Mouse (Mus musculus) heart, embryonic 15.5 days (tissue): ENCODE results near the gene Lrrc15. TPM values are rescaled to one million over a fixed set of nuclear protein-coding genes. Genes with fewer than 3 reads are reported as not detected.
A peak's percentile ranks its signal among the peaks of the same experiment; 100 is the strongest.

Source experiments
- ATAC-seq: fragments of 200-750 bp; cut with Nextera tagmentation; replicated peaks from 2 replicates; pipeline ENCODE4 v1.8.0; 2017; ENCODE audit warnings: low read depth, moderate TSS enrichment; ENCODE audit not compliant: insufficient number of reproducible peaks, insufficient read depth, low FRiP score
- H3K27ac ChIP-seq: fragments of 300-500 bp; sonication (generic); 2 replicates; pipeline ENCODE4 v1.5.1; 2015; ENCODE audit warnings: mild to moderate bottlenecking, inconsistent platforms
- H3K27me3 ChIP-seq: fragments of 300-500 bp; sonication (generic); 2 replicates; pipeline ENCODE4 v1.6.1; 2015; ENCODE audit warnings: inconsistent platforms
- H3K36me3 ChIP-seq: fragments of 300-500 bp; sonication (generic); 2 replicates; pipeline ENCODE4 v1.6.1; 2015; ENCODE audit warnings: mild to moderate bottlenecking, inconsistent platforms
- H3K4me1 ChIP-seq: fragments of 300-500 bp; sonication (generic); replicated peaks from 2 replicates; pipeline ENCODE4 v1.6.1; 2015; ENCODE audit warnings: inconsistent platforms
- H3K4me2 ChIP-seq: fragments of 300-500 bp; sonication (generic); 2 replicates; pipeline ENCODE4 v1.6.1; 2015; ENCODE audit warnings: inconsistent platforms, mild to moderate bottlenecking, moderate library complexity
- H3K4me3 ChIP-seq: fragments of 300-500 bp; sonication (generic); 2 replicates; pipeline ENCODE4 v1.5.1; 2015; ENCODE audit warnings: mild to moderate bottlenecking, inconsistent platforms
- H3K9ac ChIP-seq: fragments of 300-500 bp; sonication (generic); 2 replicates; pipeline ENCODE4 v1.6.1; 2015; ENCODE audit warnings: mild to moderate bottlenecking, inconsistent platforms
- H3K9me3 ChIP-seq: fragments of 300-500 bp; sonication (generic); replicated peaks from 2 replicates; pipeline ENCODE4 v1.6.1; 2016; ENCODE audit warnings: inconsistent platforms
- WGBS: fragments of 180-500 bp; shearing (Covaris S2); methylation state at CpG from one replicate; pipeline ENCODE4 v1.1.7; 2015; ENCODE audit warnings: mixed read lengths; 5-methylcytosine and 5-hydroxymethylcytosine counted together
- polyA plus RNA-seq: library from polyadenylated mRNA; unstranded; fragments of >200 nt; fragmentation: Nextera tagmentation; extraction: Ambion mirVana; gene quantifications from 2 replicates; pipeline ENCODE4 v1.2.1, GENCODE M21; 2015

The Lrrc15 gene
- polyA plus RNA-seq, 1 experiment from 2014 or later = 0.26 TPM

- Histone ChIP-seq H3K4me2 (no peak overlapping the region), H3K9ac (no peak overlapping the region), H3K36me3 (no peaks in the 10 kb centered on the region), H3K4me3 (no peak overlapping the region), H3K27me3 (0 out of 2 replicates have a peak, but pooled peaks cover 5% of the 10 kb centered on the region), H3K9me3 (no peaks in the 10 kb centered on the region), H3K4me1 (peaks cover 10% of the 10 kb centered on the region; the same call in 1 of the 2 replicates), H3K27ac (no peak overlapping the region)
- WGBS = 90% methylated on average over 8 of the region's 8 CpGs
- no peak for ATAC-seq
These were observed 10.0 kb downstream of the Lrrc15 start for GRCm38 (mm10) chr16:30273065-30273464.

- no peak for ATAC-seq
- no peak overlapping the region for H3K4me3 ChIP-seq
- no peak overlapping the region for H3K9ac ChIP-seq
- no peaks in the 10 kb centered on the region for H3K9me3 ChIP-seq
- H3K4me1 ChIP-seq = peaks cover 10% of the 10 kb centered on the region; the same call in 1 of the 2 replicates
- WGBS = 61% methylated on average over 6 of the region's 6 CpGs
- H3K27me3 ChIP-seq = 0 out of 2 replicates have a peak, but pooled peaks cover 5% of the 10 kb centered on the region
- no peak overlapping the region for H3K27ac ChIP-seq
- H3K4me2 ChIP-seq = no peak overlapping the region
- H3K36me3 ChIP-seq = no peaks in the 10 kb centered on the region
These were observed 11.0 kb downstream of the Lrrc15 start for GRCm38 (mm10) chr16:30271941-30272595.

- H3K9me3 ChIP-seq = no peaks in the 10 kb centered on the region
- H3K4me3 ChIP-seq = no peak overlapping the region
- no peak overlapping the region for H3K9ac ChIP-seq
- peak overlapping the region; percentile 33; the same call in 1 of the 2 replicates for H3K27ac ChIP-seq
- 0 out of 2 replicates have a peak, but pooled peaks cover 5% of the 10 kb centered on the region for H3K27me3 ChIP-seq
- no peaks in the 10 kb centered on the region for H3K36me3 ChIP-seq
- peaks cover 10% of the 10 kb centered on the region; the same call in 1 of the 2 replicates for H3K4me1 ChIP-seq
- ATAC-seq = no peak
- 49% methylated on average over 8 of the region's 8 CpGs for WGBS
- H3K4me2 ChIP-seq = no peak overlapping the region
These were observed 11.8 kb downstream of the Lrrc15 start for GRCm38 (mm10) chr16:30271223-30271761.

GRCm38 (mm10) chr16:30267359-30267758, 15.7 kb downstream of the Lrrc15 start, which contains the start of gene Cpn2:
Gene Cpn2 (minus strand): TSS chr16:30267499.
- peaks cover 5% of the 10 kb centered on the region; the same call in 1 of the 2 replicates for H3K4me1 ChIP-seq
- WGBS = 61% methylated on average over 5 of the region's 5 CpGs
- H3K27ac ChIP-seq = no peak within 1 kb of the TSS
- ATAC-seq = no peak
- H3K9me3 ChIP-seq = no peaks in the 10 kb centered on the region
- 0 out of 2 replicates have a peak, but pooled peaks cover 5% of the 10 kb centered on the region for H3K27me3 ChIP-seq
- no peak within 1 kb of the TSS for H3K4me3 ChIP-seq
- no peaks in the 10 kb centered on the region for H3K36me3 ChIP-seq
- H3K4me2 ChIP-seq = no peak within 1 kb of the TSS
- no peak within 1 kb of the TSS for H3K9ac ChIP-seq

GRCm38 (mm10) chr16:30266561-30266960, 16.5 kb downstream of the Lrrc15 start:
- no peak for ATAC-seq
- WGBS = 78% methylated on average over 5 of the region's 5 CpGs
- no peak overlapping the region for H3K4me2 ChIP-seq
- H3K27me3 ChIP-seq = 0 out of 2 replicates have a peak, but pooled peaks cover 5% of the 10 kb centered on the region
- H3K9me3 ChIP-seq = no peaks in the 10 kb centered on the region
- H3K27ac ChIP-seq = no peak overlapping the region
- H3K36me3 ChIP-seq = no peaks in the 10 kb centered on the region
- H3K4me1 ChIP-seq = peaks cover 2% of the 10 kb centered on the region; the same call in 1 of the 2 replicates
- no peak overlapping the region for H3K4me3 ChIP-seq
- no peak overlapping the region for H3K9ac ChIP-seq

GRCm38 (mm10) chr16:30265611-30266010, 17.4 kb downstream of the Lrrc15 start:
- Histone ChIP-seq H3K27ac (no peak overlapping the region), H3K36me3 (no peaks in the 10 kb centered on the region), H3K27me3 (0 out of 2 replicates have a peak, but pooled peaks cover 9% of the 10 kb centered on the region), H3K9me3 (no peaks in the 10 kb centered on the region), H3K4me2 (no peak overlapping the region), H3K4me3 (no peak overlapping the region), H3K9ac (no peak overlapping the region), H3K4me1 (no peaks in the 10 kb centered on the region)
- ATAC-seq = no peak
- WGBS = 68% methylated on average over 4 of the region's 4 CpGs

GRCm38 (mm10) chr16:30263156-30263555, 19.9 kb downstream of the Lrrc15 start:
- Histone ChIP-seq H3K4me3 (no peak overlapping the region), H3K36me3 (no peaks in the 10 kb centered on the region), H3K9ac (no peak overlapping the region), H3K27me3 (0 out of 2 replicates have a peak, but pooled peaks cover 9% of the 10 kb centered on the region), H3K4me1 (peaks cover 11% of the 10 kb centered on the region), H3K9me3 (no peaks in the 10 kb centered on the region), H3K27ac (no peak overlapping the region), H3K4me2 (no peak overlapping the region)
- no peak for ATAC-seq
- WGBS = 55% methylated on average over 4 of the region's 4 CpGs

- no peak for ATAC-seq
- Histone ChIP-seq H3K27me3 (0 out of 2 replicates have a peak, but pooled peaks cover 9% of the 10 kb centered on the region), H3K9me3 (no peaks in the 10 kb centered on the region), H3K4me1 (peaks cover 11% of the 10 kb centered on the region), H3K9ac (no peak overlapping the region), H3K4me2 (no peak overlapping the region), H3K36me3 (no peaks in the 10 kb centered on the region), H3K4me3 (no peak overlapping the region), H3K27ac (no peak overlapping the region)
- WGBS = 0% methylated on average over 2 of the region's 2 CpGs
These were observed 20.4 kb downstream of the Lrrc15 start for GRCm38 (mm10) chr16:30262664-30263063.

GRCm38 (mm10) chr16:30262157-30262556, 20.9 kb downstream of the Lrrc15 start:
- H3K9ac ChIP-seq = no peak overlapping the region
- ATAC-seq = no peak
- 0 out of 2 replicates have a peak, but pooled peaks cover 9% of the 10 kb centered on the region for H3K27me3 ChIP-seq
- WGBS = 83% methylated on average over 10 of the region's 10 CpGs
- H3K4me1 ChIP-seq = peaks cover 11% of the 10 kb centered on the region
- H3K4me3 ChIP-seq = no peak overlapping the region
- H3K36me3 ChIP-seq = no peaks in the 10 kb centered on the region
- no peak overlapping the region for H3K4me2 ChIP-seq
- H3K27ac ChIP-seq = no peak overlapping the region
- H3K9me3 ChIP-seq = no peaks in the 10 kb centered on the region

GRCm38 (mm10) chr16:30261341-30261740, 21.7 kb downstream of the Lrrc15 start:
- ATAC-seq = no peak
- Histone ChIP-seq H3K4me2 (no peak overlapping the region), H3K27ac (no peak overlapping the region), H3K9ac (no peak overlapping the region), H3K4me3 (no peak overlapping the region), H3K36me3 (no peaks in the 10 kb centered on the region), H3K4me1 (peaks cover 11% of the 10 kb centered on the region), H3K27me3 (0 out of 2 replicates have a peak, but pooled peaks cover 9% of the 10 kb centered on the region), H3K9me3 (no peaks in the 10 kb centered on the region)
- WGBS = 83% methylated on average over 9 of the region's 9 CpGs

- ATAC-seq = no peak
- WGBS = 81% methylated on average over 15 of the region's 15 CpGs
- Histone ChIP-seq H3K36me3 (no peaks in the 10 kb centered on the region), H3K27ac (no peak overlapping the region), H3K27me3 (0 out of 2 replicates have a peak, but pooled peaks cover 9% of the 10 kb centered on the region), H3K4me2 (no peak overlapping the region), H3K9ac (no peak overlapping the region), H3K9me3 (no peaks in the 10 kb centered on the region), H3K4me3 (no peak overlapping the region), H3K4me1 (peaks cover 11% of the 10 kb centered on the region)
These were observed 22.9 kb downstream of the Lrrc15 start for GRCm38 (mm10) chr16:30260012-30260635.
